Mouse (Mus musculus) neural tube, embryonic 14.5 days (tissue): ENCODE data around the gene Exoc4. TPM values are rescaled to one million over a fixed set of nuclear protein-coding genes. Genes with fewer than 3 reads are reported as not detected.
A peak's percentile ranks its signal among the peaks of the same experiment; 100 is the strongest.

Source experiments
- ATAC-seq: fragments of 200-750 bp; cut with Nextera tagmentation; 2 replicates; pipeline ENCODE4 v1.8.0; 2017; ENCODE audit warnings: low read depth, mild to moderate bottlenecking, moderate TSS enrichment, moderate library complexity
- H3K27ac ChIP-seq: fragments of 300-500 bp; sonication (generic); 2 replicates; pipeline ENCODE4 v1.5.1; 2014; ENCODE audit warnings: low read depth, mild to moderate bottlenecking, control low read depth, low read length, moderate library complexity, mixed read lengths
- H3K27me3 ChIP-seq: fragments of 300-500 bp; sonication (generic); 2 replicates; pipeline ENCODE4 v1.6.1; 2014; ENCODE audit warnings: low read length; ENCODE audit not compliant: control insufficient read depth, insufficient read depth
- H3K36me3 ChIP-seq: fragments of 300-500 bp; sonication (generic); 2 replicates; pipeline ENCODE4 v1.6.1; 2014; ENCODE audit warnings: low read length, mixed read lengths; ENCODE audit not compliant: control insufficient read depth, insufficient read depth
- H3K4me1 ChIP-seq: fragments of 300-500 bp; sonication (generic); 2 replicates; pipeline ENCODE4 v1.6.1; 2014; ENCODE audit warnings: low read length; ENCODE audit not compliant: control insufficient read depth, insufficient read depth
- H3K4me2 ChIP-seq: fragments of 300-500 bp; sonication (generic); 2 replicates; pipeline ENCODE4 v1.6.1; 2014; ENCODE audit warnings: mild to moderate bottlenecking, low read depth, low read length, control low read depth
- H3K4me3 ChIP-seq: fragments of 300-500 bp; sonication (generic); 2 replicates; pipeline ENCODE4 v1.5.1; 2014; ENCODE audit warnings: low read depth, low read length, control low read depth, mixed read lengths
- H3K9ac ChIP-seq: fragments of 300-500 bp; sonication (generic); replicated peaks from 2 replicates; pipeline ENCODE4 v1.6.1; 2014; ENCODE audit warnings: low read depth, mild to moderate bottlenecking, control low read depth, low read length, mixed read lengths
- H3K9me3 ChIP-seq: fragments of 300-500 bp; sonication (generic); 2 replicates; pipeline ENCODE4 v1.6.1; 2016; ENCODE audit warnings: low read length; ENCODE audit not compliant: control insufficient read depth
- WGBS: fragments of 180-500 bp; shearing (Covaris S2); extraction: QIAGEN DNeasy Blood & Tissue Kit; methylation state at CpG from one replicate; pipeline ENCODE4 v1.1.7; 2014; 5-methylcytosine and 5-hydroxymethylcytosine counted together
- polyA plus RNA-seq: library from polyadenylated mRNA; unstranded; fragments of >200 nt; fragmentation: Nextera tagmentation; extraction: Ambion mirVana; gene quantifications from 2 replicates; pipeline ENCODE4 v1.2.1, GENCODE M21; 2014

The Exoc4 gene
- polyA plus RNA-seq, 1 experiment from 2014 or later: 37.0 TPM

- no peaks in the 10 kb centered on the region for H3K9me3 ChIP-seq
- 80% methylated on average over 4 of the region's 4 CpGs for WGBS
- H3K9ac ChIP-seq: no peak overlapping the region
Observed at GRCm38 (mm10) chr6:33575947-33576346, 327.1 kb downstream of the Exoc4 start.

GRCm38 (mm10) chr6:33608469-33608868, 359.6 kb downstream of the Exoc4 start:
- WGBS: 63% methylated on average over 4 of the region's 4 CpGs
- no peaks in the 10 kb centered on the region for H3K36me3 ChIP-seq
- H3K4me2 ChIP-seq: no peak overlapping the region
- H3K4me1 ChIP-seq: peaks cover 2% of the 10 kb centered on the region; the same call in 1 of the 2 replicates
- no peaks in the 10 kb centered on the region for H3K9me3 ChIP-seq
- no peak for ATAC-seq
- no peak overlapping the region for H3K4me3 ChIP-seq
- 0 out of 2 replicates have a peak overlapping the region, but pooled peaks have one; percentile 16 for H3K27ac ChIP-seq
- H3K27me3 ChIP-seq: no peaks in the 10 kb centered on the region
- no peak overlapping the region for H3K9ac ChIP-seq

More at GRCm38 (mm10) chr6:33575947-33576346, 327.1 kb downstream of the Exoc4 start:
- Histone ChIP-seq H3K27ac (no peak overlapping the region), H3K36me3 (no peaks in the 10 kb centered on the region), H3K4me2 (no peak overlapping the region), H3K4me3 (no peak overlapping the region), H3K4me1 (no peaks in the 10 kb centered on the region), H3K27me3 (no peaks in the 10 kb centered on the region)
- ATAC-seq: no peak

GRCm38 (mm10) chr6:33613978-33614377, 365.1 kb downstream of the Exoc4 start:
- no peak for ATAC-seq
- 74% methylated on average over 1 of the region's 1 CpGs for WGBS
- Histone ChIP-seq H3K9ac (no peak overlapping the region), H3K27ac (no peak overlapping the region), H3K36me3 (no peaks in the 10 kb centered on the region), H3K4me2 (no peak overlapping the region), H3K27me3 (no peaks in the 10 kb centered on the region), H3K4me1 (no peaks in the 10 kb centered on the region; the same call in none of the 2 replicates), H3K4me3 (no peak overlapping the region), H3K9me3 (no peaks in the 10 kb centered on the region)

GRCm38 (mm10) chr6:33618590-33618989, 369.7 kb downstream of the Exoc4 start:
- ATAC-seq: no peak
- H3K9ac ChIP-seq: no peak overlapping the region
- H3K27me3 ChIP-seq: no peaks in the 10 kb centered on the region
- no peak overlapping the region for H3K4me2 ChIP-seq
- no peaks in the 10 kb centered on the region for H3K36me3 ChIP-seq
- H3K9me3 ChIP-seq: no peaks in the 10 kb centered on the region
- no peak overlapping the region for H3K4me3 ChIP-seq
- 96% methylated on average over 5 of the region's 5 CpGs for WGBS
- H3K27ac ChIP-seq: no peak overlapping the region
- no peaks in the 10 kb centered on the region; the same call in 1 of the 2 replicates for H3K4me1 ChIP-seq

GRCm38 (mm10) chr6:33620701-33621100, 371.8 kb downstream of the Exoc4 start:
- no peak for ATAC-seq
- H3K9ac ChIP-seq: no peak overlapping the region
- H3K27ac ChIP-seq: no peak overlapping the region
- H3K27me3 ChIP-seq: no peaks in the 10 kb centered on the region
- H3K4me3 ChIP-seq: no peak overlapping the region
- H3K36me3 ChIP-seq: no peaks in the 10 kb centered on the region
- no peaks in the 10 kb centered on the region; the same call in 1 of the 2 replicates for H3K4me1 ChIP-seq
- 36% methylated on average over 1 of the region's 1 CpGs for WGBS
- no peaks in the 10 kb centered on the region for H3K9me3 ChIP-seq
- no peak overlapping the region for H3K4me2 ChIP-seq

GRCm38 (mm10) chr6:33625931-33626330, 377.0 kb downstream of the Exoc4 start:
- no peak overlapping the region for H3K27ac ChIP-seq
- ATAC-seq: no peak
- H3K4me3 ChIP-seq: no peak overlapping the region

GRCm38 (mm10) chr6:33631133-33631532, 382.2 kb downstream of the Exoc4 start:
- 98% methylated on average over 2 of the region's 2 CpGs for WGBS
- H3K4me1 ChIP-seq: no peaks in the 10 kb centered on the region
- no peak overlapping the region for H3K4me2 ChIP-seq
- H3K9me3 ChIP-seq: no peaks in the 10 kb centered on the region
- H3K9ac ChIP-seq: no peak overlapping the region
- no peak overlapping the region for H3K27ac ChIP-seq
- no peaks in the 10 kb centered on the region for H3K36me3 ChIP-seq
- H3K27me3 ChIP-seq: no peaks in the 10 kb centered on the region
- no peak for ATAC-seq
- no peak overlapping the region for H3K4me3 ChIP-seq

More at GRCm38 (mm10) chr6:33625931-33626330, 377.0 kb downstream of the Exoc4 start:
- Histone ChIP-seq H3K4me1 (no peaks in the 10 kb centered on the region), H3K36me3 (no peaks in the 10 kb centered on the region), H3K9me3 (no peaks in the 10 kb centered on the region), H3K4me2 (no peak overlapping the region), H3K27me3 (no peaks in the 10 kb centered on the region), H3K9ac (no peak overlapping the region)

- Histone ChIP-seq H3K9ac (no peak overlapping the region), H3K4me1 (no peaks in the 10 kb centered on the region), H3K27me3 (no peaks in the 10 kb centered on the region), H3K27ac (no peak overlapping the region), H3K9me3 (no peaks in the 10 kb centered on the region), H3K4me3 (no peak overlapping the region), H3K36me3 (no peaks in the 10 kb centered on the region), H3K4me2 (no peak overlapping the region)
- 80% methylated on average over 2 of the region's 2 CpGs for WGBS
- no peak for ATAC-seq
Observed at GRCm38 (mm10) chr6:33637192-33637591, 388.3 kb downstream of the Exoc4 start.

GRCm38 (mm10) chr6:33681778-33682640, 433.1 kb downstream of the Exoc4 start:
- Histone ChIP-seq H3K9me3 (no peaks in the 10 kb centered on the region), H3K27ac (peak overlapping the region; percentile 22; the same call in 1 of the 2 replicates), H3K4me3 (no peak overlapping the region), H3K27me3 (no peaks in the 10 kb centered on the region), H3K4me1 (0 out of 2 replicates have a peak, but pooled peaks cover 5% of the 10 kb centered on the region), H3K36me3 (no peaks in the 10 kb centered on the region), H3K9ac (no peak overlapping the region), H3K4me2 (no peak overlapping the region)
- ATAC-seq: peak; percentile 44; the same call in 1 of the 2 replicates
- 37% methylated on average over 10 of the region's 10 CpGs for WGBS
